Mouse (Mus musculus) spleen, adult 2 months (tissue): ENCODE data around the gene Brat1.

Experiments used
- CTCF ChIP-seq: fragments of 200-500 bp; IDR thresholded peaks from 2 replicates; pipeline ENCODE4 v1.5.1; 2011; ENCODE audit warnings: mild to moderate bottlenecking, inconsistent platforms; ENCODE audit not compliant: insufficient read depth, insufficient read length, insufficient replicate concordance; ENCODE audit errors: extremely low read depth
- POLR2A ChIP-seq: fragments of 200-500 bp; IDR thresholded peaks from 2 replicates; pipeline ENCODE4 v1.6.1; 2011; ENCODE audit warnings: low read depth, low read length, inconsistent platforms

GRCm38 (mm10) chr5:140758864-140759263 lies 54.1 kb downstream of the Brat1 start:
- TF ChIP-seq POLR2A = no peak
- TF ChIP-seq CTCF = no peak
